Mouse (Mus musculus): ENCODE results near the gene Kcnc1. TPM values are rescaled to one million over a fixed set of nuclear protein-coding genes. Genes with fewer than 3 reads are reported as not detected.

The Kcnc1 gene
- polyA plus RNA-seq, 1 experiment from 2014 or later = 1.1 TPM

- Histone ChIP-seq H3K27ac (replicated peaks; ENCODE audit: low read depth, low read length) (no peak overlapping the region), H3K27me3 (replicated peaks; ENCODE audit: control insufficient read depth, insufficient read depth, low read length) (no peaks in the 10 kb centered on the region), H3K36me3 (ENCODE audit: control insufficient read depth, insufficient read depth, low read length) (no peaks in the 10 kb centered on the region), H3K4me1 (ENCODE audit: control insufficient read depth, insufficient read depth, low read length) (0 out of 2 replicates have a peak, but pooled peaks cover 3% of the 10 kb centered on the region), H3K9me3 (ENCODE audit: control insufficient read depth, low read length) (no peaks in the 10 kb centered on the region), H3K9ac (ENCODE audit: low read depth, low read length) (no peak overlapping the region), H3K4me3 (ENCODE audit: low read depth, low read length) (no peak overlapping the region), H3K4me2 (ENCODE audit: low read depth, low read length) (no peak overlapping the region)
- WGBS = 52% methylated on average over 8 of the region's 8 CpGs
- no peak for ATAC-seq (ENCODE audit: low read depth)
- DNase-seq (ENCODE audit: low spot score) = no peak
These were observed 66.0 kb downstream of the Kcnc1 start for GRCm38 (mm10) chr7:46462287-46462686.

GRCm38 (mm10) chr7:46463136-46463535 lies 66.8 kb downstream of the Kcnc1 start:
- no peaks in the 10 kb centered on the region for H3K9me3 ChIP-seq (ENCODE audit: control insufficient read depth, low read length)
- 85% methylated on average over 8 of the region's 8 CpGs for WGBS
- ATAC-seq (ENCODE audit: low read depth) (no peak), DNase-seq (ENCODE audit: low spot score) (no peak)
- no peak overlapping the region for H3K4me2 ChIP-seq (ENCODE audit: low read depth, low read length)
- no peak overlapping the region for H3K4me3 ChIP-seq (ENCODE audit: low read depth, low read length)
- H3K27me3 ChIP-seq (replicated peaks; ENCODE audit: control insufficient read depth, insufficient read depth, low read length) = no peaks in the 10 kb centered on the region
- no peak overlapping the region for H3K9ac ChIP-seq (ENCODE audit: low read depth, low read length)
- H3K4me1 ChIP-seq (ENCODE audit: control insufficient read depth, insufficient read depth, low read length) = 0 out of 2 replicates have a peak, but pooled peaks cover 3% of the 10 kb centered on the region
- H3K36me3 ChIP-seq (ENCODE audit: control insufficient read depth, insufficient read depth, low read length) = no peaks in the 10 kb centered on the region
- no peak overlapping the region for H3K27ac ChIP-seq (replicated peaks; ENCODE audit: low read depth, low read length)

GRCm38 (mm10) chr7:46466422-46466981 lies 70.2 kb downstream of the Kcnc1 start:
- no peak for ATAC-seq (ENCODE audit: low read depth)
- H3K4me2 ChIP-seq (ENCODE audit: low read depth, low read length) = no peak overlapping the region
- no peaks in the 10 kb centered on the region for H3K9me3 ChIP-seq (ENCODE audit: control insufficient read depth, low read length)
- H3K4me1 ChIP-seq (ENCODE audit: control insufficient read depth, insufficient read depth, low read length) = 0 out of 2 replicates have a peak, but pooled peaks cover 3% of the 10 kb centered on the region
- WGBS = 65% methylated on average over 7 of the region's 7 CpGs
- H3K27me3 ChIP-seq (replicated peaks; ENCODE audit: control insufficient read depth, insufficient read depth, low read length) = no peaks in the 10 kb centered on the region
- H3K9ac ChIP-seq (ENCODE audit: low read depth, low read length) = no peak overlapping the region
- no peaks in the 10 kb centered on the region for H3K36me3 ChIP-seq (ENCODE audit: control insufficient read depth, insufficient read depth, low read length)
- no peak overlapping the region for H3K27ac ChIP-seq (replicated peaks; ENCODE audit: low read depth, low read length)
- DNase-seq (ENCODE audit: low spot score) = no peak
- H3K4me3 ChIP-seq (ENCODE audit: low read depth, low read length) = no peak overlapping the region

- Histone ChIP-seq H3K4me1 (ENCODE audit: control insufficient read depth, insufficient read depth, low read length) (peaks cover 3% of the 10 kb centered on the region; the same call in 1 of the 2 replicates), H3K36me3 (ENCODE audit: control insufficient read depth, insufficient read depth, low read length) (no peaks in the 10 kb centered on the region), H3K9ac (ENCODE audit: low read depth, low read length) (no peak overlapping the region), H3K27me3 (replicated peaks; ENCODE audit: control insufficient read depth, insufficient read depth, low read length) (no peaks in the 10 kb centered on the region), H3K4me2 (ENCODE audit: low read depth, low read length) (no peak overlapping the region), H3K9me3 (ENCODE audit: control insufficient read depth, low read length) (no peaks in the 10 kb centered on the region), H3K27ac (replicated peaks; ENCODE audit: low read depth, low read length) (no peak overlapping the region), H3K4me3 (ENCODE audit: low read depth, low read length) (no peak overlapping the region)
- no peak for ATAC-seq (ENCODE audit: low read depth)
- 91% methylated on average over 3 of the region's 3 CpGs for WGBS
- no peak for DNase-seq (ENCODE audit: low spot score)
These were observed 73.2 kb downstream of the Kcnc1 start for GRCm38 (mm10) chr7:46469542-46469941.

GRCm38 (mm10) chr7:46471054-46471737 lies 74.9 kb downstream of the Kcnc1 start:
- no peak overlapping the region for H3K4me3 ChIP-seq (ENCODE audit: low read depth, low read length)
- ATAC-seq (ENCODE audit: low read depth) (no peak), DNase-seq (ENCODE audit: low spot score) (no peak)
- no peaks in the 10 kb centered on the region for H3K36me3 ChIP-seq (ENCODE audit: control insufficient read depth, insufficient read depth, low read length)
- H3K9ac ChIP-seq (ENCODE audit: low read depth, low read length) = no peak overlapping the region
- no peaks in the 10 kb centered on the region for H3K27me3 ChIP-seq (replicated peaks; ENCODE audit: control insufficient read depth, insufficient read depth, low read length)
- peaks cover 3% of the 10 kb centered on the region; the same call in 1 of the 2 replicates for H3K4me1 ChIP-seq (ENCODE audit: control insufficient read depth, insufficient read depth, low read length)
- whole genome bisulfite sequencing = 59% methylated on average over 7 of the region's 7 CpGs
- no peak overlapping the region for H3K4me2 ChIP-seq (ENCODE audit: low read depth, low read length)
- no peak overlapping the region for H3K27ac ChIP-seq (replicated peaks; ENCODE audit: low read depth, low read length)
- no peaks in the 10 kb centered on the region for H3K9me3 ChIP-seq (ENCODE audit: control insufficient read depth, low read length)

- Histone ChIP-seq H3K27me3 (replicated peaks; ENCODE audit: control insufficient read depth, insufficient read depth, low read length) (no peaks in the 10 kb centered on the region), H3K9me3 (ENCODE audit: control insufficient read depth, low read length) (no peaks in the 10 kb centered on the region)
These were observed 76.8 kb downstream of the Kcnc1 start for GRCm38 (mm10) chr7:46473141-46473540.

GRCm38 (mm10) chr7:46475464-46475863 lies 79.2 kb downstream of the Kcnc1 start:
- Histone ChIP-seq H3K27ac (replicated peaks; ENCODE audit: low read depth, low read length) (no peak overlapping the region), H3K9me3 (ENCODE audit: control insufficient read depth, low read length) (no peaks in the 10 kb centered on the region), H3K36me3 (ENCODE audit: control insufficient read depth, insufficient read depth, low read length) (no peaks in the 10 kb centered on the region), H3K27me3 (replicated peaks; ENCODE audit: control insufficient read depth, insufficient read depth, low read length) (no peaks in the 10 kb centered on the region), H3K4me3 (ENCODE audit: low read depth, low read length) (no peak overlapping the region), H3K9ac (ENCODE audit: low read depth, low read length) (no peak overlapping the region), H3K4me2 (ENCODE audit: low read depth, low read length) (no peak overlapping the region), H3K4me1 (ENCODE audit: control insufficient read depth, insufficient read depth, low read length) (no peaks in the 10 kb centered on the region; the same call in 1 of the 2 replicates)
- 85% methylated on average over 5 of the region's 5 CpGs for WGBS
- no peak for DNase-seq (ENCODE audit: low spot score)
- no peak for ATAC-seq (ENCODE audit: low read depth)

More at GRCm38 (mm10) chr7:46473141-46473540, 76.8 kb downstream of the Kcnc1 start:
- ATAC-seq (ENCODE audit: low read depth) = no peak
- H3K4me3 ChIP-seq (ENCODE audit: low read depth, low read length) = no peak overlapping the region
- no peak overlapping the region for H3K4me2 ChIP-seq (ENCODE audit: low read depth, low read length)
- H3K36me3 ChIP-seq (ENCODE audit: control insufficient read depth, insufficient read depth, low read length) = no peaks in the 10 kb centered on the region
- H3K4me1 ChIP-seq (ENCODE audit: control insufficient read depth, insufficient read depth, low read length) = no peaks in the 10 kb centered on the region; the same call in 1 of the 2 replicates
- no peak overlapping the region for H3K9ac ChIP-seq (ENCODE audit: low read depth, low read length)
- 26% methylated on average over 9 of the region's 9 CpGs for WGBS
- no peak overlapping the region for H3K27ac ChIP-seq (replicated peaks; ENCODE audit: low read depth, low read length)
- DNase-seq (ENCODE audit: low spot score) = no peak

GRCm38 (mm10) chr7:46477456-46477855 lies 81.2 kb downstream of the Kcnc1 start:
- Histone ChIP-seq H3K9ac (ENCODE audit: low read depth, low read length) (no peak overlapping the region), H3K27me3 (replicated peaks; ENCODE audit: control insufficient read depth, insufficient read depth, low read length) (no peaks in the 10 kb centered on the region), H3K4me1 (ENCODE audit: control insufficient read depth, insufficient read depth, low read length) (no peaks in the 10 kb centered on the region; the same call in none of the 2 replicates), H3K4me2 (ENCODE audit: low read depth, low read length) (no peak overlapping the region), H3K4me3 (ENCODE audit: low read depth, low read length) (no peak overlapping the region), H3K36me3 (ENCODE audit: control insufficient read depth, insufficient read depth, low read length) (no peaks in the 10 kb centered on the region), H3K27ac (replicated peaks; ENCODE audit: low read depth, low read length) (no peak overlapping the region), H3K9me3 (ENCODE audit: control insufficient read depth, low read length) (no peaks in the 10 kb centered on the region)
- DNase-seq (ENCODE audit: low spot score) (no peak), ATAC-seq (ENCODE audit: low read depth) (no peak)
- 87% methylated on average over 3 of the region's 3 CpGs for WGBS

GRCm38 (mm10) chr7:46479793-46480192 lies 83.5 kb downstream of the Kcnc1 start:
- Histone ChIP-seq H3K4me1 (ENCODE audit: control insufficient read depth, insufficient read depth, low read length) (no peaks in the 10 kb centered on the region; the same call in 1 of the 2 replicates), H3K9ac (ENCODE audit: low read depth, low read length) (no peak overlapping the region), H3K4me2 (ENCODE audit: low read depth, low read length) (no peak overlapping the region), H3K27ac (replicated peaks; ENCODE audit: low read depth, low read length) (no peak overlapping the region), H3K4me3 (ENCODE audit: low read depth, low read length) (no peak overlapping the region), H3K36me3 (ENCODE audit: control insufficient read depth, insufficient read depth, low read length) (no peaks in the 10 kb centered on the region), H3K27me3 (replicated peaks; ENCODE audit: control insufficient read depth, insufficient read depth, low read length) (no peaks in the 10 kb centered on the region), H3K9me3 (ENCODE audit: control insufficient read depth, low read length) (no peaks in the 10 kb centered on the region)
- no peak for DNase-seq (ENCODE audit: low spot score)
- 71% methylated on average over 6 of the region's 6 CpGs for WGBS
- no peak for ATAC-seq (ENCODE audit: low read depth)
